Mouse (Mus musculus) small intestine, adult 2 months (tissue): ENCODE results near the gene Sema6b. TPM values are rescaled to one million over a fixed set of nuclear protein-coding genes. Genes with fewer than 3 reads are reported as not detected.
A peak's percentile ranks its signal among the peaks of the same experiment; 100 is the strongest.
"Not testable (repeated sequence)": the region's sequence is repeated elsewhere in the genome, so short reads cannot be mapped to it uniquely, and the experiment has no call there.

Experiments
- H3K27ac ChIP-seq: fragments of 200-500 bp; 2 replicates; pipeline ENCODE4 v1.5.1; 2012; ENCODE audit warnings: low read depth, low read length, control low read depth, inconsistent platforms; ENCODE audit not compliant: insufficient read depth
- H3K27me3 ChIP-seq: fragments of 200-500 bp; 2 replicates; pipeline ENCODE4 v1.6.1; 2012; ENCODE audit warnings: mild to moderate bottlenecking, moderate library complexity, low read length, inconsistent platforms; ENCODE audit not compliant: control insufficient read depth, insufficient read depth
- H3K36me3 ChIP-seq: fragments of 200-500 bp; 2 replicates; pipeline ENCODE4 v1.6.1; 2012; ENCODE audit warnings: mild to moderate bottlenecking, low read length, control low read depth, inconsistent platforms; ENCODE audit not compliant: control insufficient read depth, insufficient read depth
- H3K4me1 ChIP-seq: fragments of 200-500 bp; 2 replicates; pipeline ENCODE4 v1.6.1; 2012; ENCODE audit warnings: low read length, inconsistent platforms, mixed read lengths; ENCODE audit not compliant: control insufficient read depth, insufficient read depth, insufficient read length
- H3K4me3 ChIP-seq: fragments of 200-500 bp; 2 replicates; pipeline ENCODE4 v1.5.1; 2012; ENCODE audit warnings: low read depth, mild to moderate bottlenecking, control low read depth, inconsistent platforms, low read length, moderate library complexity
- CTCF ChIP-seq: fragments of 200-500 bp; IDR thresholded peaks from 2 replicates; pipeline ENCODE4 v1.5.1; 2012; ENCODE audit warnings: low read depth, mild to moderate bottlenecking, control low read depth, inconsistent platforms, low read length, moderate library complexity, mixed read lengths; ENCODE audit not compliant: insufficient replicate concordance, insufficient read length; ENCODE audit errors: extremely low read depth
- POLR2A ChIP-seq: fragments of 200-500 bp; IDR thresholded peaks from 2 replicates; pipeline ENCODE4 v1.6.1; 2012; ENCODE audit warnings: low read depth, mild to moderate bottlenecking, control low read depth, inconsistent platforms, low read length, moderate library complexity
- WGBS: fragments of 180-500 bp; shearing (Covaris S2); methylation state at CpG from one replicate; pipeline ENCODE4 v1.1.7; 2018; 5-methylcytosine and 5-hydroxymethylcytosine counted together
- polyA plus RNA-seq: library from polyadenylated mRNA; depleted of rRNA; stranded (reverse); fragments of >200 nt; gene quantifications from 2 replicates; pipeline ENCODE4 v1.2.3, GENCODE M21; 2012; rRNA removed

The Sema6b gene
- polyA plus RNA-seq, 1 experiment, result 12.2 TPM

GRCm38 (mm10) chr17:56078880-56079795, 61.0 kb downstream of the Sema6b start, which contains the start of gene Hdgfl2:
TSS of gene Hdgfl2 (plus strand) at chr17:56079634.
- peak within 1 kb of the TSS; percentile 36; the same call in 1 of the 2 replicates for H3K27ac ChIP-seq
- H3K4me1 ChIP-seq, result peaks cover 11% of the 10 kb centered on the region
- WGBS, result under 1% methylated on average over 61 of the region's 61 CpGs

GRCm38 (mm10) chr17:56078361-56078760, 61.8 kb downstream of the Sema6b start:
- Histone ChIP-seq H3K27ac (0 out of 2 replicates have a peak overlapping the region, but pooled peaks have one; percentile 36), H3K4me3 (peak overlapping the region; percentile 34; the same call in 1 of the 2 replicates), H3K4me1 (peaks cover 15% of the 10 kb centered on the region)
- 64% methylated on average over 9 of the region's 9 CpGs for WGBS
- H3K27me3 ChIP-seq, H3K36me3 ChIP-seq: not testable (repeated sequence)

More at GRCm38 (mm10) chr17:56078880-56079795, 61.0 kb downstream of the Sema6b start, which contains the start of gene Hdgfl2:
- Histone ChIP-seq H3K4me3 (peak within 1 kb of the TSS; percentile 82), H3K27me3 (no peaks in the 10 kb centered on the region), H3K36me3 (peaks cover 3% of the 10 kb centered on the region)
- peak; percentile 94 for TF ChIP-seq POLR2A
- no peak for TF ChIP-seq CTCF

GRCm38 (mm10) chr17:56077523-56077922, 62.6 kb downstream of the Sema6b start:
- no peak overlapping the region for H3K4me3 ChIP-seq
- no peak for TF ChIP-seq POLR2A
- no peak for TF ChIP-seq CTCF
- H3K27me3 ChIP-seq, result no peaks in the 10 kb centered on the region
- H3K4me1 ChIP-seq, result peaks cover 15% of the 10 kb centered on the region
- peaks cover 8% of the 10 kb centered on the region; the same call in 1 of the 2 replicates for H3K36me3 ChIP-seq
- H3K27ac ChIP-seq, result no peak overlapping the region
- 77% methylated on average over 5 of the region's 5 CpGs for WGBS

GRCm38 (mm10) chr17:56074827-56075208, 65.3 kb downstream of the Sema6b start, which contains the start of gene Ubxn6:
TSS of gene Ubxn6 (minus strand) at chr17:56075028.
- H3K27ac ChIP-seq, result peak within 1 kb of the TSS; percentile 99
- 1% methylated on average over 35 of the region's 35 CpGs for WGBS
- peaks cover 30% of the 10 kb centered on the region for H3K36me3 ChIP-seq
- H3K27me3 ChIP-seq, result no peaks in the 10 kb centered on the region
- H3K4me1 ChIP-seq, result peaks cover 10% of the 10 kb centered on the region
- peak within 1 kb of the TSS; percentile 99 for H3K4me3 ChIP-seq
- TF ChIP-seq POLR2A (peak; percentile 80), CTCF (peak; percentile 46; the same call in 1 of the 2 replicates)

GRCm38 (mm10) chr17:56074097-56074826, 65.9 kb downstream of the Sema6b start:
- no peaks in the 10 kb centered on the region for H3K27me3 ChIP-seq
- H3K4me3 ChIP-seq, result peak overlapping the region; percentile 99
- H3K27ac ChIP-seq, result peak overlapping the region; percentile 99
- WGBS, result 8% methylated on average over 22 of the region's 22 CpGs
- peaks cover 36% of the 10 kb centered on the region for H3K36me3 ChIP-seq
- TF ChIP-seq POLR2A, result no peak
- H3K4me1 ChIP-seq, result peaks cover 10% of the 10 kb centered on the region

Other genes starting within 250 kb of the Sema6b start
- 0.27 TPM in 1 of 2 replicates, not detected in the other for gene Zfp959, start 248.2 kb downstream of the Sema6b start, polyA plus RNA-seq
- gene Zfp119b, start 190.8 kb downstream of the Sema6b start, polyA plus RNA-seq, result 0.09 TPM in 1 of 2 replicates, not detected in the other
- gene Ebi3, start 187.7 kb downstream of the Sema6b start, polyA plus RNA-seq, result 4.9 and 7.5 TPM in 2 replicates
- gene Yju2, start 181.2 kb downstream of the Sema6b start, polyA plus RNA-seq, result 3.4 and 7.9 TPM in 2 replicates
- 1.1 and 3.4 TPM in 2 replicates for gene Shd, start 169.9 kb downstream of the Sema6b start, polyA plus RNA-seq
- 0.83 and 3.2 TPM in 2 replicates for gene Fsd1, start 153.8 kb downstream of the Sema6b start, polyA plus RNA-seq
- 87.8 and 224 TPM in 2 replicates for gene Stap2, start 134.8 kb downstream of the Sema6b start, polyA plus RNA-seq
- 129 and 424 TPM in 2 replicates for gene Mpnd, start 134.6 kb downstream of the Sema6b start, polyA plus RNA-seq
- gene Sh3gl1, start 103.7 kb downstream of the Sema6b start, polyA plus RNA-seq, result 41.8 and 78.2 TPM in 2 replicates
- 1.9 and 4.1 TPM in 2 replicates for gene Chaf1a, start 99.9 kb downstream of the Sema6b start, polyA plus RNA-seq
- 27.4 and 57.1 TPM in 2 replicates for gene Ubxn6, start 65.3 kb downstream of the Sema6b start, polyA plus RNA-seq
- gene Hdgfl2, start 60.7 kb downstream of the Sema6b start, polyA plus RNA-seq, result 23.1 and 24.2 TPM in 2 replicates
- gene Plin4, start 30.5 kb downstream of the Sema6b start, polyA plus RNA-seq, result 6.2 and 8.9 TPM in 2 replicates
- 0.04 and 0.05 TPM in 2 replicates for gene Plin5, start 22.7 kb downstream of the Sema6b start, polyA plus RNA-seq
- gene Lrg1, start 18.3 kb downstream of the Sema6b start, polyA plus RNA-seq, result 10.6 and 28.7 TPM in 2 replicates
- 4.2 and 10.3 TPM in 2 replicates for gene Tnfaip8l1, start 22.1 kb upstream of the Sema6b start, polyA plus RNA-seq
- 82.7 and 86.4 TPM in 2 replicates for gene Mydgf, start 43.6 kb upstream of the Sema6b start, polyA plus RNA-seq
- 27.4 and 39.4 TPM in 2 replicates for gene Dpp9, start 78.6 kb upstream of the Sema6b start, polyA plus RNA-seq
- 21.3 and 22.9 TPM in 2 replicates for gene Fem1a, start 116.5 kb upstream of the Sema6b start, polyA plus RNA-seq
- 39.7 and 96.6 TPM in 2 replicates for gene Ticam1, start 136.4 kb upstream of the Sema6b start, polyA plus RNA-seq
- gene Plin3, start 152.5 kb upstream of the Sema6b start, polyA plus RNA-seq, result 137 and 299 TPM in 2 replicates
- gene Arrdc5, start 159.9 kb upstream of the Sema6b start, polyA plus RNA-seq, result not detected in 2 replicates
- 7.6 and 16.3 TPM in 2 replicates for gene Uhrf1, start 163.0 kb upstream of the Sema6b start, polyA plus RNA-seq
- 20.5 and 38.3 TPM in 2 replicates for gene Kdm4b, start 185.7 kb upstream of the Sema6b start, polyA plus RNA-seq